Mouse (Mus musculus): ENCODE measurements around the gene Ormdl1. TPM values are rescaled to one million over a fixed set of nuclear protein-coding genes. Genes with fewer than 3 reads are reported as not detected.
"Not testable (repeated sequence)": the region's sequence is repeated elsewhere in the genome, so short reads cannot be mapped to it uniquely, and the experiment has no call there.

The Ormdl1 gene
- 32.0 and 35.1 TPM in 2 replicates for total RNA-seq (2012; rRNA removed)

GRCm38 (mm10) chr1:53296581-53297383 is at the start of gene Ormdl1, which contains the start of the genes Pms1 and Gm28778:
Gene Ormdl1, plus strand, starts transcription at chr1:53297095.
Gene Pms1, minus strand, starts transcription at chr1:53297018.
Gene Gm28778, plus strand, starts transcription at chr1:53297111.
- peak within 1 kb of the TSS; percentile 61; the same call in 1 of the 2 replicates for H3K27ac ChIP-seq (ENCODE audit: insufficient read depth, low read depth, low read length, poor library complexity, severe bottlenecking)
- TF ChIP-seq ZC3H11A (IDR thresholded peaks at IDR 0.05; ENCODE audit: borderline replicate concordance, low read depth, low read length) (no peak), MAFK (IDR thresholded peaks at IDR 0.05; ENCODE audit: insufficient read depth, low read depth, low read length) (no peak), CHD2 (IDR thresholded peaks at IDR 0.05; ENCODE audit: low read depth, low read length) (0 out of 2 replicates have a peak, but pooled peaks have one; percentile 37), HCFC1 (IDR thresholded peaks at IDR 0.05; ENCODE audit: borderline replicate concordance, insufficient read depth, low read length) (peak; percentile 78), ZNF384 (IDR thresholded peaks at IDR 0.05; ENCODE audit: low read depth, low read length) (no peak)
- no peaks in the 10 kb centered on the region for H3K9me3 ChIP-seq (ENCODE audit: control insufficient read depth, insufficient read depth, low read depth, low read length)
- H3K9ac ChIP-seq (ENCODE audit: insufficient read depth, low read depth, low read length, poor library complexity, severe bottlenecking): peak within 1 kb of the TSS; percentile 96
- H3K36me3 ChIP-seq (ENCODE audit: control insufficient read depth, insufficient read depth, low read length, poor library complexity, severe bottlenecking): peaks cover 2% of the 10 kb centered on the region
- no peaks in the 10 kb centered on the region for H3K4me1 ChIP-seq (ENCODE audit: control insufficient read depth in 2 of 2, insufficient read depth in 2 of 2, low read length in 2 of 2, poor library complexity in 1 of 2)
- peak; percentile 79 for DNase-seq (ENCODE audit: low read depth, low spot score)
- in situ Hi-C loops (cut with MboI; ENCODE audit: low sequenced_read_pairs in 2 of 2, unreplicated experiment in 2 of 2): no loop called here
- H3K4me3 ChIP-seq (ENCODE audit: insufficient read depth in 1 of 2, low read depth in 1 of 2, low read length in 2 of 2, poor library complexity in 1 of 2, severe bottlenecking in 1 of 2): peak within 1 kb of the TSS; percentile 85 to 95

GRCm38 (mm10) chr1:53264958-53265612 is 31.8 kb upstream of the Ormdl1 start:
- DNase-seq (ENCODE audit: low read depth, low spot score); H3K9ac ChIP-seq (ENCODE audit: insufficient read depth, low read depth, low read length, poor library complexity, severe bottlenecking); in situ Hi-C loops (cut with MboI; ENCODE audit: low sequenced_read_pairs in 2 of 2, unreplicated experiment in 2 of 2); H3K9me3 ChIP-seq (ENCODE audit: control insufficient read depth, insufficient read depth, low read depth, low read length); H3K36me3 ChIP-seq (ENCODE audit: control insufficient read depth, insufficient read depth, low read length, poor library complexity, severe bottlenecking); H3K4me3 ChIP-seq (ENCODE audit: insufficient read depth in 1 of 2, low read depth in 1 of 2, low read length in 2 of 2, poor library complexity in 1 of 2, severe bottlenecking in 1 of 2); H3K27ac ChIP-seq (ENCODE audit: insufficient read depth, low read depth, low read length, poor library complexity, severe bottlenecking); H3K4me1 ChIP-seq (ENCODE audit: control insufficient read depth in 2 of 2, insufficient read depth in 2 of 2, low read length in 2 of 2, poor library complexity in 1 of 2): not testable (repeated sequence)

GRCm38 (mm10) chr1:53269901-53270300 is 27.0 kb upstream of the Ormdl1 start:
- Histone ChIP-seq H3K9me3 (ENCODE audit: control insufficient read depth, insufficient read depth, low read depth, low read length) (no peaks in the 10 kb centered on the region), H3K9ac (ENCODE audit: insufficient read depth, low read depth, low read length, poor library complexity, severe bottlenecking) (no peak overlapping the region), H3K36me3 (ENCODE audit: control insufficient read depth, insufficient read depth, low read length, poor library complexity, severe bottlenecking) (no peaks in the 10 kb centered on the region; the same call in 1 of the 2 replicates), H3K27ac (ENCODE audit: insufficient read depth, low read depth, low read length, poor library complexity, severe bottlenecking) (no peak overlapping the region), H3K4me1 (ENCODE audit: control insufficient read depth in 2 of 2, insufficient read depth in 2 of 2, low read length in 2 of 2, poor library complexity in 1 of 2) (no peaks in the 10 kb centered on the region), H3K4me3 (ENCODE audit: insufficient read depth in 1 of 2, low read depth in 1 of 2, low read length in 2 of 2, poor library complexity in 1 of 2, severe bottlenecking in 1 of 2) (no peak overlapping the region)
- no peak for DNase-seq (ENCODE audit: low read depth, low spot score)
- in situ Hi-C loops (cut with MboI; ENCODE audit: low sequenced_read_pairs in 2 of 2, unreplicated experiment in 2 of 2): no loop called here
- TF ChIP-seq ZNF384 (IDR thresholded peaks at IDR 0.05; ENCODE audit: low read depth, low read length): no peak
- no peak for TF ChIP-seq ZC3H11A (IDR thresholded peaks at IDR 0.05; ENCODE audit: borderline replicate concordance, low read depth, low read length)
- TF ChIP-seq CHD2 (IDR thresholded peaks at IDR 0.05; ENCODE audit: low read depth, low read length): no peak
- no peak for TF ChIP-seq HCFC1 (IDR thresholded peaks at IDR 0.05; ENCODE audit: borderline replicate concordance, insufficient read depth, low read length)
- no peak for TF ChIP-seq MAFK (IDR thresholded peaks at IDR 0.05; ENCODE audit: insufficient read depth, low read depth, low read length)

- TF ChIP-seq MAFK (IDR thresholded peaks at IDR 0.05; ENCODE audit: insufficient read depth, low read depth, low read length) (no peak), ZC3H11A (IDR thresholded peaks at IDR 0.05; ENCODE audit: borderline replicate concordance, low read depth, low read length) (0 out of 2 replicates have a peak, but pooled peaks have one; percentile 22), ZNF384 (IDR thresholded peaks at IDR 0.05; ENCODE audit: low read depth, low read length) (no peak), HCFC1 (IDR thresholded peaks at IDR 0.05; ENCODE audit: borderline replicate concordance, insufficient read depth, low read length) (no peak), CHD2 (IDR thresholded peaks at IDR 0.05; ENCODE audit: low read depth, low read length) (no peak)
- no peak for DNase-seq (ENCODE audit: low read depth, low spot score)
- in situ Hi-C loops (cut with MboI; ENCODE audit: low sequenced_read_pairs in 2 of 2, unreplicated experiment in 2 of 2): no loop called here
- no peak overlapping the region for H3K9ac ChIP-seq (ENCODE audit: insufficient read depth, low read depth, low read length, poor library complexity, severe bottlenecking)
- no peaks in the 10 kb centered on the region for H3K4me1 ChIP-seq (ENCODE audit: control insufficient read depth in 2 of 2, insufficient read depth in 2 of 2, low read length in 2 of 2, poor library complexity in 1 of 2)
- no peak overlapping the region for H3K4me3 ChIP-seq (ENCODE audit: insufficient read depth in 1 of 2, low read depth in 1 of 2, low read length in 2 of 2, poor library complexity in 1 of 2, severe bottlenecking in 1 of 2)
- H3K9me3 ChIP-seq (ENCODE audit: control insufficient read depth, insufficient read depth, low read depth, low read length): no peaks in the 10 kb centered on the region
- no peak overlapping the region for H3K27ac ChIP-seq (ENCODE audit: insufficient read depth, low read depth, low read length, poor library complexity, severe bottlenecking)
- H3K36me3 ChIP-seq (ENCODE audit: control insufficient read depth, insufficient read depth, low read length, poor library complexity, severe bottlenecking): no peaks in the 10 kb centered on the region
Observed at GRCm38 (mm10) chr1:53272646-53273045, 24.2 kb upstream of the Ormdl1 start.
